Mouse (Mus musculus): ENCODE results near the gene 4930522H14Rik. TPM values are rescaled to one million over a fixed set of nuclear protein-coding genes. Genes with fewer than 3 reads are reported as not detected.

The 4930522H14Rik gene
- polyA plus RNA-seq, 1 experiment from 2014 or later = not detected

DNA sequence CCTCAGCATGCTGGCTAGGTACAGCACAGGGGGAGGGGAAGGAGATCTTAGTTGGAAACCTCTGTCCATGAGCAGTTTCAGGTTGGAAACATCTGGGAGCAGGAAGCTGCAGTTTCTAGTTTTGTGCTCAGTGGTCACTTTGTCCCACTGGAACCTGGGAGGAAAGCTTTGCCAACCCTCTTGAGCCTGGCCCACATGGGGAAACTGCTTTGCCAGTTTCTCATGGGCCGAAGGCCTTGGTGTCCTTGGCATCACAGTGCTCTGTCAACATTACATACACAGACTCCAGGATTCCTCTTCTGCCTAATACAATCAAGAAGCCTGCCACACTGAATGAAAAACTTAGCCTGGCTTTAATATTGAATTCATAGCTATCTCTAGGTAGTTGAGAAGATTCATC, 48.4 kb downstream of the 4930522H14Rik start:
- Histone ChIP-seq H3K4me3 (ENCODE audit: low read depth, low read length) (no peak overlapping the region), H3K4me2 (no peak overlapping the region), H3K4me1 (ENCODE audit: control insufficient read depth, insufficient read depth, low read length) (no peaks in the 10 kb centered on the region), H3K9ac (ENCODE audit: low read length) (no peak overlapping the region), H3K27me3 (ENCODE audit: control insufficient read depth, insufficient read depth, low read length) (no peaks in the 10 kb centered on the region), H3K9me3 (ENCODE audit: control insufficient read depth, low read length) (no peaks in the 10 kb centered on the region), H3K27ac (ENCODE audit: low read depth, low read length) (no peak overlapping the region), H3K36me3 (ENCODE audit: control insufficient read depth, insufficient read depth, low read length) (no peaks in the 10 kb centered on the region)
- ATAC-seq (ENCODE audit: low FRiP score) (no peak), DNase-seq (ENCODE audit: low spot score, missing footprints) (no peak)
- 100% methylated on average over 1 of the region's 1 CpGs for WGBS

- H3K27ac ChIP-seq (ENCODE audit: low read depth, low read length) = no peak overlapping the region
- H3K36me3 ChIP-seq (ENCODE audit: control insufficient read depth, insufficient read depth, low read length) = no peaks in the 10 kb centered on the region
- no peaks in the 10 kb centered on the region for H3K27me3 ChIP-seq (ENCODE audit: control insufficient read depth, insufficient read depth, low read length)
- no peaks in the 10 kb centered on the region for H3K4me1 ChIP-seq (ENCODE audit: control insufficient read depth, insufficient read depth, low read length)
- H3K4me3 ChIP-seq (ENCODE audit: low read depth, low read length) = no peak overlapping the region
- WGBS = 84% methylated on average over 2 of the region's 2 CpGs
- H3K4me2 ChIP-seq = no peak overlapping the region
- no peaks in the 10 kb centered on the region for H3K9me3 ChIP-seq (ENCODE audit: control insufficient read depth, low read length)
- DNase-seq (ENCODE audit: low spot score, missing footprints) = no peak
- no peak for ATAC-seq (ENCODE audit: low FRiP score)
- no peak overlapping the region for H3K9ac ChIP-seq (ENCODE audit: low read length)
Observed at GRCm38 (mm10) chr4:109481424-109481823, 49.7 kb downstream of the 4930522H14Rik start.

- Histone ChIP-seq H3K4me3 (ENCODE audit: low read depth, low read length) (no peak overlapping the region), H3K4me2 (no peak overlapping the region), H3K9ac (ENCODE audit: low read length) (no peak overlapping the region), H3K27ac (ENCODE audit: low read depth, low read length) (no peak overlapping the region), H3K27me3 (ENCODE audit: control insufficient read depth, insufficient read depth, low read length) (no peaks in the 10 kb centered on the region), H3K9me3 (ENCODE audit: control insufficient read depth, low read length) (no peaks in the 10 kb centered on the region), H3K4me1 (ENCODE audit: control insufficient read depth, insufficient read depth, low read length) (peaks cover 6% of the 10 kb centered on the region; the same call in 1 of the 2 replicates), H3K36me3 (ENCODE audit: control insufficient read depth, insufficient read depth, low read length) (no peaks in the 10 kb centered on the region)
- no peak for DNase-seq (ENCODE audit: low spot score, missing footprints)
- no peak for ATAC-seq (ENCODE audit: low FRiP score)
- 91% methylated on average over 3 of the region's 3 CpGs for WGBS
Observed at GRCm38 (mm10) chr4:109477454-109477853, 53.6 kb downstream of the 4930522H14Rik start.

DNA sequence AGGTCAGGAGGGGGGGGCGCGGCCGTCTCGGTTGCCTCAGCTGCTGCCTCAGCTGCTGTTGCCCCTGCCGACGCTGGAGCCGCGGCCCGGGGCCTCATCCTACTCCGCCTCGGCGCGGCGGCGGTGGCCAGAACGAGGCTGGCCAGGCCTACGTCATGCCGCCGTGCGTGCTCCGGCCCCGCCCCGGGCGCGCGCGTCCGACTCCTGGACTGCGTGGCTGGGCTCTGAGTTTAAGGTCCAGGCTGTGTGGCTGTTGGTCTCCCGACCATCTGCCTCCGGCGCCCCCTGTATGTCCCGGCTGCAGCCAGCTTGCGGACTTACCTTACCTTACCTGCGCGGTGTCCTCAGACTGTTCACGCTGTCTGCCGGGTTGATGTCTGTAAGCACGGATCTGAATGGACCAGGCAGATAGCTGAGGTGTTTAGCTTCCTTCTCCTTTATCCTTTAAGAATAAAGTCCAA, 54.5 kb downstream of the 4930522H14Rik start:
- H3K4me3 ChIP-seq (ENCODE audit: low read depth, low read length) = peak overlapping the region; percentile 86
- peak overlapping the region; percentile 95 for H3K27ac ChIP-seq (ENCODE audit: low read depth, low read length)
- H3K27me3 ChIP-seq (ENCODE audit: control insufficient read depth, insufficient read depth, low read length) = no peaks in the 10 kb centered on the region
- H3K4me1 ChIP-seq (ENCODE audit: control insufficient read depth, insufficient read depth, low read length) = peaks cover 6% of the 10 kb centered on the region; the same call in 1 of the 2 replicates
- no peaks in the 10 kb centered on the region for H3K36me3 ChIP-seq (ENCODE audit: control insufficient read depth, insufficient read depth, low read length)
- no peaks in the 10 kb centered on the region for H3K9me3 ChIP-seq (ENCODE audit: control insufficient read depth, low read length)
- DNase-seq (ENCODE audit: low spot score, missing footprints) (peak; percentile 99), ATAC-seq (ENCODE audit: low FRiP score) (peak; percentile 99)
- H3K4me2 ChIP-seq = peak overlapping the region; percentile 70
- H3K9ac ChIP-seq (ENCODE audit: low read length) = peak overlapping the region; percentile 93
- under 1% methylated on average over 30 of the region's 39 CpGs for WGBS

- under 1% methylated on average over 55 of the region's 68 CpGs for WGBS
- H3K27me3 ChIP-seq (ENCODE audit: control insufficient read depth, insufficient read depth, low read length) = no peaks in the 10 kb centered on the region
- peak overlapping the region; percentile 86 for H3K4me3 ChIP-seq (ENCODE audit: low read depth, low read length)
- no peaks in the 10 kb centered on the region for H3K9me3 ChIP-seq (ENCODE audit: control insufficient read depth, low read length)
- peak overlapping the region; percentile 95 for H3K27ac ChIP-seq (ENCODE audit: low read depth, low read length)
- H3K4me1 ChIP-seq (ENCODE audit: control insufficient read depth, insufficient read depth, low read length) = peaks cover 6% of the 10 kb centered on the region; the same call in 1 of the 2 replicates
- DNase-seq (ENCODE audit: low spot score, missing footprints) = peak; percentile 94
- H3K9ac ChIP-seq (ENCODE audit: low read length) = peak overlapping the region; percentile 93
- H3K36me3 ChIP-seq (ENCODE audit: control insufficient read depth, insufficient read depth, low read length) = no peaks in the 10 kb centered on the region
- ATAC-seq (ENCODE audit: low FRiP score) = peak; percentile 86
- peak overlapping the region; percentile 70 for H3K4me2 ChIP-seq
Observed at GRCm38 (mm10) chr4:109475577-109476553, 55.2 kb downstream of the 4930522H14Rik start.

GRCm38 (mm10) chr4:109475078-109475477, 56.0 kb downstream of the 4930522H14Rik start:
- Histone ChIP-seq H3K27me3 (ENCODE audit: control insufficient read depth, insufficient read depth, low read length) (no peaks in the 10 kb centered on the region), H3K4me3 (ENCODE audit: low read depth, low read length) (peak overlapping the region; percentile 86), H3K9ac (ENCODE audit: low read length) (no peak overlapping the region), H3K4me2 (peak overlapping the region; percentile 70), H3K27ac (ENCODE audit: low read depth, low read length) (no peak overlapping the region), H3K4me1 (ENCODE audit: control insufficient read depth, insufficient read depth, low read length) (peaks cover 6% of the 10 kb centered on the region; the same call in 1 of the 2 replicates), H3K36me3 (ENCODE audit: control insufficient read depth, insufficient read depth, low read length) (no peaks in the 10 kb centered on the region), H3K9me3 (ENCODE audit: control insufficient read depth, low read length) (no peaks in the 10 kb centered on the region)
- WGBS = 53% methylated on average over 2 of the region's 2 CpGs
- no peak for ATAC-seq (ENCODE audit: low FRiP score)
- no peak for DNase-seq (ENCODE audit: low spot score, missing footprints)

DNA sequence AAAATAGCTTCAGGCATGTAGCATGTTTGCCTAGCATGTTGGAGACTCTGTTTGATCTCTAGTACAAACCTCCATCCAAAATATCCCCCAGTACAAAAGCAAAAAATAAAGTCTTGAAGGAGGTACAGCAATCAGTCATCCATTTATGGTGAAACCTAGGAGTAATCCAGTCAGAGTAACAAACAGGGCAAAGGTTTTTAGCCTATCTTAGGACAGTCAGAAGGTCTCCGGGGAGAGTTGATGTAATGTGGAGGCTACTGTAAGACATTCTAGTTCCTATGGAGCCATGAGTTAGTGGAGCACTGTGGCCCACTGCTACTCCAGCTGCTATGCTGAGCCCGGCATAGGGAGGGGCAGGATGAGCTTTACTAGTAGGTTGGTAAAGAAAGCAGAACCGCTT, 58.5 kb downstream of the 4930522H14Rik start:
- Histone ChIP-seq H3K9me3 (ENCODE audit: control insufficient read depth, low read length) (no peaks in the 10 kb centered on the region), H3K36me3 (ENCODE audit: control insufficient read depth, insufficient read depth, low read length) (no peaks in the 10 kb centered on the region), H3K9ac (ENCODE audit: low read length) (no peak overlapping the region), H3K4me3 (ENCODE audit: low read depth, low read length) (no peak overlapping the region), H3K4me1 (ENCODE audit: control insufficient read depth, insufficient read depth, low read length) (peaks cover 6% of the 10 kb centered on the region; the same call in 1 of the 2 replicates), H3K27me3 (ENCODE audit: control insufficient read depth, insufficient read depth, low read length) (no peaks in the 10 kb centered on the region), H3K4me2 (no peak overlapping the region), H3K27ac (ENCODE audit: low read depth, low read length) (no peak overlapping the region)
- ATAC-seq (ENCODE audit: low FRiP score) (no peak), DNase-seq (ENCODE audit: low spot score, missing footprints) (no peak)
- WGBS = 93% methylated on average over 3 of the region's 3 CpGs

GRCm38 (mm10) chr4:109471606-109472005, 59.5 kb downstream of the 4930522H14Rik start:
- H3K4me3 ChIP-seq (ENCODE audit: low read depth, low read length) = no peak overlapping the region
- H3K27ac ChIP-seq (ENCODE audit: low read depth, low read length) = no peak overlapping the region
- no peaks in the 10 kb centered on the region for H3K9me3 ChIP-seq (ENCODE audit: control insufficient read depth, low read length)
- ATAC-seq (ENCODE audit: low FRiP score) = no peak
- no peak for DNase-seq (ENCODE audit: low spot score, missing footprints)
- H3K4me2 ChIP-seq = no peak overlapping the region
- no peak overlapping the region for H3K9ac ChIP-seq (ENCODE audit: low read length)
- H3K4me1 ChIP-seq (ENCODE audit: control insufficient read depth, insufficient read depth, low read length) = peaks cover 6% of the 10 kb centered on the region; the same call in 1 of the 2 replicates
- H3K27me3 ChIP-seq (ENCODE audit: control insufficient read depth, insufficient read depth, low read length) = no peaks in the 10 kb centered on the region
- H3K36me3 ChIP-seq (ENCODE audit: control insufficient read depth, insufficient read depth, low read length) = no peaks in the 10 kb centered on the region

DNA sequence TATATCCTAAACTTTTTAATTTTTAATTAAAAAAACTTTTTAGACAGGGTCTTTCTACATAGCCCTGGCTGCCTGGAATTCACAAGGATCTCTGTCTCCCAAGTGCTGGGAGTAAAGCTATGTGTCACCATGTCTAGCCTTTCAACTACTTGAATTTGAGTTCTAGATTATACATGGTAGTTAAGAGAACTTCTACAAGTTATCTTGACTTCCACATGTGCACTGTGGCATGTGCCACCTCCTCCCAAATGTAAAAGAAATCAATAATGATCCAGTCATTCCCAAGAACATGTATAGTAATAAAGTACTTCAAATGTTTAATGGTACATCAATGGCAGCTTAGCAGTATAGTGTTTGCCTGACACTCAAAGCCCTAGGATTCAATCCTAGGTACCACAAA, 63.4 kb downstream of the 4930522H14Rik start:
- Histone ChIP-seq H3K27ac (ENCODE audit: low read depth, low read length) (no peak overlapping the region), H3K4me2 (no peak overlapping the region), H3K9ac (ENCODE audit: low read length) (no peak overlapping the region), H3K27me3 (ENCODE audit: control insufficient read depth, insufficient read depth, low read length) (no peaks in the 10 kb centered on the region), H3K9me3 (ENCODE audit: control insufficient read depth, low read length) (no peaks in the 10 kb centered on the region), H3K36me3 (ENCODE audit: control insufficient read depth, insufficient read depth, low read length) (no peaks in the 10 kb centered on the region), H3K4me3 (ENCODE audit: low read depth, low read length) (no peak overlapping the region), H3K4me1 (ENCODE audit: control insufficient read depth, insufficient read depth, low read length) (no peaks in the 10 kb centered on the region)
- DNase-seq (ENCODE audit: low spot score, missing footprints) (no peak), ATAC-seq (ENCODE audit: low FRiP score) (no peak)

Measured in midbrain, embryonic 11.5 days (tissue).